Mouse (Mus musculus) fibroblast of lung, adult 2 months (primary cell): ENCODE data around the gene Itpa.

ENCODE experiments used
- DNase-seq: peaks from one replicate; pipeline ENCODE4 v3.0.0-alpha.2; 2011; ENCODE audit warnings: low read depth

Gene Itpa

DNA sequence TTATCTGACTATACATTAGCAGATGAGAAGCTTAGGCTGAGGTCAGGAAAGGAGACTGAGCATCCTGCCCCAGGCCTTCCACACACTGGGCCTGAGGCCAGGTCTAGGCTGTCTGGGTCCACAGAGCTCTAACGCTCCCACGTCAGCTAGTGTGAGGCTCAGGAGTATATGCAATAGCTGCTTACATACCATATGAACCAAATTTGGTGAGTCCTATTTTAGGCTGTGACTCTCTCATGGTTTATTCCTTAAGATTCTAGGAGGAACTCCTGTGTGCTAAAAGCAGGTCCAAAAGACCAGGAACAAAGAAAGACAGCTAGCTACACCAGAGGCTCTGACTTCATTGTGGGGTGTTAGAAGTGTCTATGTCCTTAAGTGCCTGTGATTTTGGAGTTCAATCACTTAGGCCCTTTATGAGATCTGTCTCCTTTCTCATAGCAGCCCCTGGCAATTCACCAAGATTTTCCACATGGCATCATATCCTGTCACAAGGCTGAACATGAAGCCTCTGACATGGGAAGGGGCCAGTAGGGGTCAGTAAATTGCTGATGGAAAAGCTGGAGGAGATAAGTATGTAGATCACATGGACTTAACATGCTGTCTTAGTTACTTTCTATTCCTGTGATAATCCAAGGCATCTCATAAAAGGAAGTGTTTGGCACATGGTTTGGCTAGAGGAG is 61.6 kb downstream of the Itpa start:
- DNase-seq: no peak

DNA sequence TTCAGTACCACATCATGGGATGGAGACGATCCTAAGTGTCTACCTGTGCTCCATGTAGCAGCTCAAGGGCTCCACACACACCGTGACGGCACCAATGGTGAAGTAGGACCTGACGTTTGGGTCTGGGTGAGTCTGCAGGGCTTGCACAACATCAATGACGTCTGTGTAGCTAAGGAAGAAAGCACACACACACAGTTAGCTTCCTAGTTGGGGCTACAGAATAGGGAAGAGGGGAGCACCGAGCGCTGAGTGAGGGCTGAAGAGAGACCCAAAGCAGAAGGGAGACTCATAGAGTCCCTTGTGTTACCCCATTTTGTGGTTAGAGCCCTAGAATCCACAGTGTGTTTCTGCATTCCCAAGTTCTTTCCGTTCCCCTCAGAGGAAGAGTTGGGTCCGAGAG is 63.3 kb downstream of the Itpa start:
- DNase-seq: no peak
